Mouse (Mus musculus) small intestine, adult 2 months (tissue): ENCODE measurements at regions not wholly inside any gene's neighbourhood (a gene's known extent, or its start where the extent isn't known, plus 50 kb on each side); places are given as distances from the start of the nearest gene placed in this dataset.

ENCODE experiments used
- CTCF ChIP-seq: fragments of 200-500 bp; IDR thresholded peaks from 2 replicates; pipeline ENCODE4 v1.5.1; 2012; ENCODE audit warnings: low read depth, mild to moderate bottlenecking, control low read depth, inconsistent platforms, low read length, moderate library complexity, mixed read lengths; ENCODE audit not compliant: insufficient replicate concordance, insufficient read length; ENCODE audit errors: extremely low read depth
- POLR2A ChIP-seq: fragments of 200-500 bp; IDR thresholded peaks from 2 replicates; pipeline ENCODE4 v1.6.1; 2012; ENCODE audit warnings: low read depth, mild to moderate bottlenecking, control low read depth, inconsistent platforms, low read length, moderate library complexity

DNA sequence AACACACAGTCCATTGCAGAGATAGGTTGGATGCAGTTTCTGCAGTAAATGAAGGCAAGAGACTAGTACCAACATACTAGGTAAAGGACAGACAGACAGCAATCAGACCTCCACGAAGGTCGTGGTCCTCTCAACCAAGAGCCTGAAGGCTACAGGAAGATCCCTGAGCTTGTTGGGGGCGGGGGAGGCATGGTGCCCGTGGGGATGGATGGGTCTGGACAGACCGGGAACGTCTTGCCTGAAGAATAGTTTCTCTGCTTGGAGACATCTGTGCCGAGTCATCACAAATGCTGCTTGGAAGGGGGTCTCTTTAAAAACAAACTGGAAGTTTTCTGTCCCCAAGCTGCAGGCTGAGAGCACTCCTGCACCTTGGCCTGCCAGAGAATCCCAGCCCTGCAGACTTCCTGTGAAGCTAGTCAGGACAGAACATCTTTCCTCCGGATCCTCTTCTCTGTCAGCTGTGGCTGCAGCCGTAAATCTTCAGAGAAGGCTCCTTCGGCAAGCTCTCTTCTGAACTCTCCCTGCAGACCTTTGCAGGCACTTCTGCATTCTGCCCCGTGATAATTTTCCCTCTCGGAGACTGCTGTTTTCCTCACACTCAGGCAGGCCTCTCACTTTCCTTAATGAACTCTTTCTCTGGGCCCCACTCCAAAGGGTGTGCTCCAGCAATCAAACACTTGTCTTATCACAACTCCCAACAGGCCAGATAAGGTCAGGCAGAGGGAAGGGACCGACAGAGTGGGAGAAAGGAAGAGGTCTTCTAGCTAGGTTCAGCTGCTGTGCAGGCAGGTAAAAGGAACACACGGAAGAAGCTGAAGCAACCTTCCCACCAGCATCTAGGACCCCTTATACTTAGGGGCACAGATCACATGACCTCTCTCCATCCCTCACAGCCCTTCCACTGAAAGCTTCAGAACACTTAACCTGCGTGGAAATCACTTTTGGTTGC, 228.6 kb upstream of the Vmn1r3 start:
- TF ChIP-seq POLR2A (no peak), CTCF (no peak)
